Mouse (Mus musculus) kidney, embryonic 14.5 days (tissue): ENCODE data around the gene Aff3. TPM values are rescaled to one million over a fixed set of nuclear protein-coding genes. Genes with fewer than 3 reads are reported as not detected.

ENCODE experiments used
- ATAC-seq: fragments of 200-750 bp; cut with Nextera tagmentation; 2 replicates; pipeline ENCODE4 v1.8.0; 2017; ENCODE audit warnings: moderate number of reproducible peaks, mild to moderate bottlenecking, moderate TSS enrichment, moderate library complexity; ENCODE audit not compliant: low FRiP score, low TSS enrichment
- H3K27ac ChIP-seq: fragments of 300-500 bp; sonication (generic); 2 replicates; pipeline ENCODE4 v1.5.1; 2014; ENCODE audit warnings: low read depth, mild to moderate bottlenecking, low read length, moderate library complexity, mixed read lengths
- H3K27me3 ChIP-seq: fragments of 300-500 bp; sonication (generic); 2 replicates; pipeline ENCODE4 v1.6.1; 2014; ENCODE audit warnings: mild to moderate bottlenecking, low read length; ENCODE audit not compliant: control insufficient read depth, insufficient read depth
- H3K36me3 ChIP-seq: fragments of 300-500 bp; sonication (generic); 2 replicates; pipeline ENCODE4 v1.6.1; 2014; ENCODE audit warnings: low read length, mixed read lengths; ENCODE audit not compliant: control insufficient read depth, insufficient read depth
- H3K4me1 ChIP-seq: fragments of 300-500 bp; sonication (generic); 2 replicates; pipeline ENCODE4 v1.6.1; 2014; ENCODE audit warnings: low read length, mixed read lengths; ENCODE audit not compliant: control insufficient read depth, insufficient read depth
- H3K4me2 ChIP-seq: fragments of 300-500 bp; sonication (generic); replicated peaks from 2 replicates; pipeline ENCODE4 v1.6.1; 2014; ENCODE audit warnings: low read depth, mild to moderate bottlenecking, low read length
- H3K4me3 ChIP-seq: fragments of 300-500 bp; sonication (generic); 2 replicates; pipeline ENCODE4 v1.5.1; 2014; ENCODE audit warnings: mild to moderate bottlenecking, low read length
- H3K9ac ChIP-seq: fragments of 300-500 bp; sonication (generic); 2 replicates; pipeline ENCODE4 v1.6.1; 2014; ENCODE audit warnings: low read depth, mild to moderate bottlenecking, low read length, moderate library complexity
- H3K9me3 ChIP-seq: fragments of 300-500 bp; sonication (generic); 2 replicates; pipeline ENCODE4 v1.6.1; 2016; ENCODE audit warnings: low read length; ENCODE audit not compliant: control insufficient read depth
- WGBS: fragments of 180-500 bp; shearing (Covaris S2); extraction: QIAGEN DNeasy Blood & Tissue Kit; methylation state at CpG from one replicate; pipeline ENCODE4 v1.1.7; 2014; 5-methylcytosine and 5-hydroxymethylcytosine counted together
- polyA plus RNA-seq: library from polyadenylated mRNA; unstranded; fragments of >200 nt; fragmentation: Nextera tagmentation; extraction: Ambion mirVana; gene quantifications from 2 replicates; pipeline ENCODE4 v1.2.1, GENCODE M21; 2014

Gene Aff3
- polyA plus RNA-seq, 1 experiment from 2014 or later = 11.9 TPM

DNA sequence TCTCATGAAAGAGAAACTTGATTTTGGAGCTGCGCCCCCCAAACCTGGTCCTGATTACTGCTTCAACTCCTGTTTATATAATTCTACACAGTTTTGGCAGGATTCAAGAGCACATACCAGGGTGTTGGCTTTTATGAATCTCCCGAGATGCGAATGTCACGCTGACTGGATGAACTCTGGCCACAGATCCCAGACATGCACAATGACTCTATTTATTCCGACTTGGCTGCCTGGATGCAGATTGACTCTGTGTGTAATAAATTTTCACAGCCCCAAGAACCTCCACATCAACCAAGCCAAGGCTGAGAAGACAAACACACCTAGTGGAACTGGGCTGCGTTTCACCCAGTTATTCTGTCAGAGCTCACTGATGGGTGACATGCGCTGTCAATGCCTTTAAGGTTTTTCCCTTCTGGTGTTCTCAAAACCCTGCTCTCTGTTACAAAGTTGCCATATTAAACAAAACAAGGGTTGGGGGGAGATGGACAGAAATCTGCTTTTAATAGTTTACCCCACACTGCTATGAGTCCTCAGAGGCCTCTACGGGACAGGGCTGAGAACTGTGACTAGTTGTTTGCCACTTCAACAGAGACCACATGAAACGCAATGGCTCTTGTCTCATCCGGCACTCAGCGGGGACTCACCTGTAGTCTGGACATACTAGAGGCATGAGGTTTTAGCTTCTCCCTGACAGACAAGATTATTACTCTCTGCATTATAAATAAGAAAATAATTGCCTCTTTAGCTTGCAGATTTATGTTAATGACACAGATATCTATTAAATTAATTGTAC is 402.2 kb downstream of the Aff3 start:
- Histone ChIP-seq H3K27ac (no peak overlapping the region), H3K27me3 (no peaks in the 10 kb centered on the region), H3K4me2 (no peak overlapping the region), H3K4me3 (no peak overlapping the region), H3K9ac (no peak overlapping the region), H3K4me1 (no peaks in the 10 kb centered on the region), H3K9me3 (0 out of 2 replicates have a peak, but pooled peaks cover 3% of the 10 kb centered on the region), H3K36me3 (no peaks in the 10 kb centered on the region; the same call in 1 of the 2 replicates)
- 65% methylated on average over 11 of the region's 11 CpGs for WGBS
- no peak for ATAC-seq

DNA sequence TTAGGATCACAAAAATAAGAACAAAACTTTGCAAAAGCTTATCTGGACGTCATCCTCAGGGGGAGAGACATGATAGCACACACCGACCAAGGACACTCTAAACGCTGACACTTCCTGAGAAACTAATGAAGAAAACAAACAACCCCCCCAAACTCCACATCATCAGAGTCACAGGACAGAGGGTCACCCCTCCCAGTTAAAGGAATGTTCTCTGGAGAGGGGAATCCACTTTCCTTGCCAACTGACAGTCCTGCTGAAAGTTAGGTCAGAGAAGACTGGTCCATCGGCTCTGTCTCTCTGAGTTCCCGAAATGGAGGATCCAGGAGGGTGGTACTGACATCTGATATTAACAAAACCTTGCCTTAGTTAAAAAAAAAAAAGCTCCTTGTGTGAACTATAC is 403.7 kb downstream of the Aff3 start:
- Histone ChIP-seq H3K27me3 (no peaks in the 10 kb centered on the region), H3K9me3 (0 out of 2 replicates have a peak, but pooled peaks cover 3% of the 10 kb centered on the region), H3K4me1 (no peaks in the 10 kb centered on the region), H3K27ac (no peak overlapping the region), H3K36me3 (no peaks in the 10 kb centered on the region; the same call in 1 of the 2 replicates), H3K4me3 (no peak overlapping the region), H3K4me2 (no peak overlapping the region), H3K9ac (no peak overlapping the region)
- WGBS = 62% methylated on average over 5 of the region's 5 CpGs
- no peak for ATAC-seq

DNA sequence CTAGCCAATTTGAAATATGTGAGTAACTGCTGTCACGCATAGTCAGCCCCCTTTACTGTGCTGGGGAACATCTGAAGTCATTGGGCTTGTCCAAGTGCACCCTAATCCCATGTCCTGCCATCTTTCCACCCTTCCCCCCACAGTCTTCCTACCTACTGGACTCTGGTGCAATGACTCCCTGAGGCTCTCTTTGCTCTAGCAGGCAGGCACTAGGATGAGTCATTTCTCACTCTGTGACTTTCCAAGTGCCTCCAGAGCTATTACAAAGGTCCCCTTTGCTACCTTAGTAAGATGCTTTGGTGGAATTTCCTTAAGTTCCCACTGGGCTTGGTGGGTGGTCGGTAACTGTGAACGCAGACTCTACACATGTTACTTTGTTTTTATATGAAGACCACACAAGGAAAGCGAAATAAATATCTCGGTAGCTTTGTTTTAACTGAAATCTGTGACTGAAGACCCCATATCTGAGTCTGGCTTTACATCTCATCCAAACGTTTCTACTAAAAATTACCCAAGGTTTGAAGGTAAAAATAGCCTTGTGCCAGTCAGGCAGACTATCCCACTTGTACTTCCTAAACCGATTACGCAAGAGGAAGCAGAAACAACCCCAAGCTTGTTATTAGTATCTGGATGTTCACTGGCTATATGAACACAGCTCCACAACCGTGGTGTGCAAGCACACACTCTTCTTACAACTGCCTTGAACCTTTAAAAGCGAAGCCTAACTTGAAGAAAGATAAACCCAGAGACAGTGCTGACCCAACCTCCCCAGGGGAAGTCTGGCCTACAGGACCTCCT is 405.0 kb downstream of the Aff3 start:
- Histone ChIP-seq H3K4me3 (no peak overlapping the region), H3K4me2 (no peak overlapping the region), H3K9ac (no peak overlapping the region), H3K27me3 (no peaks in the 10 kb centered on the region), H3K4me1 (no peaks in the 10 kb centered on the region), H3K36me3 (no peaks in the 10 kb centered on the region; the same call in 1 of the 2 replicates), H3K27ac (no peak overlapping the region), H3K9me3 (0 out of 2 replicates have a peak, but pooled peaks cover 3% of the 10 kb centered on the region)
- 77% methylated on average over 10 of the region's 10 CpGs for WGBS
- ATAC-seq = no peak

DNA sequence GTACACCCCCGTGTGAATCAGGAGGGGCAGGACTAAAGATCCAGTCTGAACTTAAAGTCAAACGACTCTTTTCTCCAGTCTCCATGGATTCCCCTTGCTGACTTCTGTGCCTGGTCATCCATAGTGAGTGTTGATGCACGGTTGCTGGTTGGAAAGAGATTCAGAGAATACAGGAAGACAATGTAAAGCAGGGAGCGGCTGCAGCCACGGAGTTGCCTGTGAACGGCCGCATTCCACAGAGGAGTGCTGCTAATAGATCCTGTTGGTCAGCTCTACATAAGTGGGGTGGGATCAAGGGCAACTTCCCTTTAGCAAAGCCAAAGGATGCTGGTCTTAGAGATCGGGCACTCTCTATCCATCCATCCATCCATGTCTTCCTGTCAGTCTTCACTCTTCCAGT is 410.3 kb downstream of the Aff3 start:
- no peaks in the 10 kb centered on the region for H3K9me3 ChIP-seq
- H3K27ac ChIP-seq = no peak overlapping the region
- no peaks in the 10 kb centered on the region for H3K27me3 ChIP-seq
- WGBS = 79% methylated on average over 8 of the region's 8 CpGs
- H3K9ac ChIP-seq = no peak overlapping the region
- ATAC-seq = no peak
- no peaks in the 10 kb centered on the region for H3K4me1 ChIP-seq
- no peaks in the 10 kb centered on the region for H3K36me3 ChIP-seq
- H3K4me3 ChIP-seq = no peak overlapping the region
- H3K4me2 ChIP-seq = no peak overlapping the region

DNA sequence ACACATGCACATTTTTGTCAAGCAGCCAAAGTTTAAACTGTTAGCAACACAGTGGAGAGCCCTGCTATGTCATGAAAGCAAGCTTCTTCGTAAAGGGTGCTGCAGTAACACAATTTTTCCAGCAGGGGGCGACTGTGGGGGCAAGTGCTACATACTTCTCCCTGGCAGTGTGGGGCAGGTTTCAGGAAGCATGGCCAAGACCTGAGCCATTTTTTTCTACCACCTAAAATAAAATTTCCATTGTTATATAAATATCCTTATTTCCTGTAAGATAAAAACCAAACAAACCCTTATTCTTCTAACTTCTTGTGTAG is 412.0 kb downstream of the Aff3 start:
- Histone ChIP-seq H3K36me3 (no peaks in the 10 kb centered on the region), H3K27me3 (no peaks in the 10 kb centered on the region), H3K9me3 (no peaks in the 10 kb centered on the region), H3K9ac (no peak overlapping the region), H3K27ac (no peak overlapping the region), H3K4me1 (0 out of 2 replicates have a peak, but pooled peaks cover 4% of the 10 kb centered on the region), H3K4me2 (no peak overlapping the region), H3K4me3 (no peak overlapping the region)
- ATAC-seq = no peak
- WGBS = 30% methylated on average over 2 of the region's 2 CpGs

DNA sequence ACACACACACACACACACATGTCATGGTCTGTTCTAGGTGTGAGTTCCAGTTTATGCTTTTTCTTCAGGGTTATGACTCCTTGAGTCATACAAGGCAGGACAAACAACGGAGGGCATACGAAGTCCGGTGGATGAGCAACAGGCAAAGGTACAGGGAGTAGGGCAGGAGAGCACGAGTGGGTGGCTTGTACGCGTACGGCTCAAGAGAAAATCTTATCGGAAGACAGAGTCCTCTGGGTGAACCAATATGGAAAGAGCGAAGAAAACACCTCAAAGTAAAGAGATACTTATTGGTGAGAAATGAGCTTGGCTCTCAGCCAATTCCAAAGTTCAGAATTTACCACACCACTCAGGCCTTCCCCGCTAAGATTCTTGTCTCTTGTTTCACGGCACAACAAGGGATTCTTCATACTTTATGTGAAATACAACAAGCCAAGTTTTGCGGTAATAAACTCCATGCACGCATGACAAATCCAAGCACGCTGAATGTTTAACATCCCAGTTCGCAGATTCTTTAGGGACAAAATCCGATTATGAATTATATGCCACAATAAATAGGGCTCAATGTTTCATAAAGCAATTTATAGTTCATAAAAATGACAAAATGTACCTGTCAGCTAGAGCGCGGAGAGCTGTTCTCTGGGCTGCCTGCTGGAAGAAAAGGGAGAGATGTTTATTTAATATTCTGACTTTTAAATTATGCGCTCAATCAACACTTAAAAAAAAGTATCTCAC is 412.6 kb downstream of the Aff3 start:
- Histone ChIP-seq H3K4me1 (0 out of 2 replicates have a peak, but pooled peaks cover 7% of the 10 kb centered on the region), H3K4me3 (no peak overlapping the region), H3K36me3 (no peaks in the 10 kb centered on the region), H3K9ac (no peak overlapping the region), H3K27ac (0 out of 2 replicates have a peak overlapping the region, but pooled peaks have one; percentile 6), H3K9me3 (no peaks in the 10 kb centered on the region), H3K4me2 (no peak overlapping the region), H3K27me3 (no peaks in the 10 kb centered on the region)
- WGBS = 65% methylated on average over 19 of the region's 19 CpGs
- no peak; the same call in 1 of the 2 replicates for ATAC-seq

DNA sequence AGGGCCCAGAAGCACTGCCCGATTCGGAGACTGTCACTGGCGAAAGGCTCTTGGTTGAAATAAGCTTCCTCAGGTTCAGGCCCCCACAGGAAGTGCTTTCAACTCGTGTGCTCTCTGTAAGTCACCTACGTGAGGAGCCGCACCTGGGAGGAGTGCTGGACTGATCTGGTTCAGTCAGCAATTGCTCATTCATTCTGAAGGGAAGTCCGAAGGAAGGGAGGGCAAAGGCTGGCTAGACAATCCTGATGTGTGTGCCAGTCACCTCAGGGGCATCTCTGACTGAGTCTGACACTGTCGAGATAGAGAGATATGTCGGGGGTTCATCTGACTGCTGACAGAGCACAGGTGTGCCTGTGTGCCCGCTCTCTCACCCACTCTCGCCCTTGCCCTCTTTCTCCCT is 413.3 kb downstream of the Aff3 start:
- Histone ChIP-seq H3K4me3 (no peak overlapping the region), H3K27ac (no peak overlapping the region), H3K27me3 (no peaks in the 10 kb centered on the region), H3K9ac (no peak overlapping the region), H3K4me2 (no peak overlapping the region), H3K4me1 (0 out of 2 replicates have a peak, but pooled peaks cover 9% of the 10 kb centered on the region), H3K36me3 (no peaks in the 10 kb centered on the region), H3K9me3 (no peaks in the 10 kb centered on the region)
- no peak for ATAC-seq
- WGBS = 91% methylated on average over 11 of the region's 11 CpGs

DNA sequence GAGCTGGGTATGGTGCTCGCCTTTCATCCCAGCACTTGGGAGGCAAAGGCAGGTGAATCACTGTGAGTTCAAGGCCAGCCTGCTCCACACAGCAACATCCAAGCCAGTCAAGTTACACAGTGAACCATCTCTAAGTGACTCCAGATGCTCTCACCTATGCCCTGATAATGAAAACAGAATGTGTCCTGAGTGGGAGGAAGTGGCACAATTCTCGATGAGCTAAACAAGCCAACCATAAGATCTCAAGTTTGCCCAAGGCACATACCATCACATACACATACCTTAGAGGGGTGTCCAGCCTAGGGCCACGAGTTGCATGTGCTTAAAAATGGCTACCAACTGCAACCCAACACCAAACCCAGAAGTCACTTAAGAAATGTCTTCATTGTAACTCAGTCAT is 414.5 kb downstream of the Aff3 start:
- ATAC-seq = no peak
- WGBS = 83% methylated on average over 3 of the region's 3 CpGs
- 0 out of 2 replicates have a peak, but pooled peaks cover 9% of the 10 kb centered on the region for H3K4me1 ChIP-seq
- no peak overlapping the region for H3K9ac ChIP-seq
- H3K27ac ChIP-seq = no peak overlapping the region
- H3K4me3 ChIP-seq = no peak overlapping the region
- no peaks in the 10 kb centered on the region for H3K27me3 ChIP-seq
- H3K36me3 ChIP-seq = no peaks in the 10 kb centered on the region
- H3K4me2 ChIP-seq = no peak overlapping the region
- H3K9me3 ChIP-seq = no peaks in the 10 kb centered on the region
